Mouse (Mus musculus) cerebellum, adult 2 months (tissue): ENCODE measurements around the gene Raf1.

Source experiments
- CTCF ChIP-seq: fragments of 200-500 bp; IDR thresholded peaks from 2 replicates; pipeline ENCODE4 v1.5.1; 2011; ENCODE audit warnings: low read depth, mild to moderate bottlenecking, control low read depth, low read length, moderate library complexity, borderline replicate concordance; ENCODE audit not compliant: insufficient read depth
- POLR2A ChIP-seq: fragments of 200-500 bp; IDR thresholded peaks from 2 replicates; pipeline ENCODE4 v1.6.1; 2011; ENCODE audit warnings: low read length, control low read depth, borderline replicate concordance; ENCODE audit not compliant: insufficient read depth

GRCm38 (mm10) chr6:115580810-115581209 is 95.6 kb downstream of the Raf1 start:
- TF ChIP-seq CTCF (no peak), POLR2A (no peak)
